In genomic region chrX:103795506-103795905, GRCm38 (mm10) we compare ENCODE assay signal across 19 mouse cellular contexts. TPM values are rescaled to one million over a fixed set of nuclear protein-coding genes. Genes with fewer than 3 reads are reported as not detected.
"Had no signal": no experiment of that assay in that cellular context is flagged by ENCODE, and none has a peak within 500 bp of the region (broad histone marks: within the 10 kb centered on the region; RNA-seq: fewer than 3 reads in every experiment).

No protein-coding gene starts in this region.

- H3K4me2 ChIP-seq: liver, embryonic 15.5 days; lung, embryonic 15.5 days; midbrain, embryonic 11.5 days; midbrain, embryonic 13.5 days; midbrain, embryonic 15.5 days; neural tube, embryonic 13.5 days; neural tube, embryonic 15.5 days; stomach, embryonic 15.5 days had no signal

- DNase-seq: liver, postnatal 0 days; lung, adult 2 months; lung, postnatal 14 days; lung, postnatal 36 days; right cerebral cortex, postnatal 14 days; thymus, adult 2 months; thymus, postnatal 25 days; thymus, postnatal 4 days had no signal

- H3K4me3 ChIP-seq: liver, embryonic 15.5 days; lung, embryonic 15.5 days; megakaryocyte, embryonic 14.5 days; midbrain, embryonic 13.5 days; midbrain, embryonic 15.5 days; neural tube, embryonic 13.5 days; neural tube, embryonic 15.5 days; stomach, embryonic 15.5 days had no signal

- H3K36me3 ChIP-seq: liver, embryonic 15.5 days; lung, embryonic 15.5 days; midbrain, embryonic 13.5 days; midbrain, embryonic 15.5 days; neural tube, embryonic 13.5 days; neural tube, embryonic 15.5 days; stomach, embryonic 15.5 days had no signal

- H3K4me1 ChIP-seq: liver, embryonic 15.5 days; lung, embryonic 15.5 days; megakaryocyte, embryonic 14.5 days; midbrain, embryonic 13.5 days; midbrain, embryonic 15.5 days; neural tube, embryonic 13.5 days; neural tube, embryonic 15.5 days; stomach, embryonic 15.5 days had no signal

- H3K27ac ChIP-seq: liver, embryonic 15.5 days; lung, embryonic 15.5 days; macrophage; midbrain, embryonic 13.5 days; midbrain, embryonic 15.5 days; neural tube, embryonic 13.5 days; neural tube, embryonic 15.5 days; stomach, embryonic 15.5 days; stomach, postnatal 0 days had no signal

RNA-seq across cellular contexts. Expression of gene Slc16a2, which starts 26.3 kb away (rescaled TPM):
- polyA plus RNA-seq: macrophage had no signal
